Mouse (Mus musculus): ENCODE measurements at regions not wholly inside any gene's neighbourhood (a gene's known extent, or its start where the extent isn't known, plus 50 kb on each side); places are given as distances from the start of the nearest gene placed in this dataset.

- peak; percentile 59 to 66 for DNase-seq (ENCODE audit: low spot score in 2 of 2)
Measured at GRCm38 (mm10) chr16:31598409-31598988, 64.7 kb upstream of the Dlg1 start.

GRCm38 (mm10) chr16:31598989-31599421, 64.2 kb upstream of the Dlg1 start:
- DNase-seq (ENCODE audit: low spot score in 2 of 2) = peak in 1 of 2 experiments; percentile 26

- no peak for DNase-seq (ENCODE audit: low spot score in 2 of 2)
Measured at GRCm38 (mm10) chr16:31601278-31601677, 62.0 kb upstream of the Dlg1 start.

GRCm38 (mm10) chr16:31603185-31603584, 60.1 kb upstream of the Dlg1 start:
- DNase-seq (ENCODE audit: low spot score in 2 of 2) = no peak

- DNase-seq (ENCODE audit: low spot score in 2 of 2) = peak; percentile 71 to 76
Measured at GRCm38 (mm10) chr16:31606389-31607177, 56.7 kb upstream of the Dlg1 start.

- peak; percentile 34 to 47 for DNase-seq (ENCODE audit: low spot score in 2 of 2)
Measured at GRCm38 (mm10) chr16:31608964-31609363, 54.3 kb upstream of the Dlg1 start.

GRCm38 (mm10) chr16:31609394-31610172, 53.7 kb upstream of the Dlg1 start:
- DNase-seq (ENCODE audit: low spot score in 2 of 2) = no peak

Data from gastrocnemius, adult 8-10 months (tissue).